Mouse (Mus musculus): ENCODE measurements at regions not wholly inside any gene's neighbourhood (a gene's known extent, or its start where the extent isn't known, plus 50 kb on each side); places are given as distances from the start of the nearest gene placed in this dataset.

DNA sequence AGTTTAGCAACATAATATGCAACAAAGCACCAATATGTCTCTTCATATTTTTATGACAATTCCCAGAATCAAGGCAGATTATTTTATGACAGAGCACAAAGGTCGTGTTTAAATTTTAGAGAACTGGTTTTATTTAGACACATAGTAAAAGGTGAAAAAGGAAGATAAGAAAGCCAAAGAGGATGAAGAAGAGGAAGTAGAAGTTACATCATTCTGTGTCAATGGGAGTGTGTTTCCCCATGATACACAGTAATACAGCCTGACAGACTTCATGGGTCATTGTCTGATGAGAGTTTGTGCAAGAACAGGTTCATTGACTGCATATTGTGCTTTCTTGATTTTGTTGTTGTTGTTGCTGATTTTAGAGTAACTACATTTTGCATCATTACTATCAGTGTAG, 1053.7 kb upstream of the Adgrl3 start:
- no peaks in the 10 kb centered on the region for H3K27me3 ChIP-seq
- H3K27ac ChIP-seq, result no peak overlapping the region
- no peaks in the 10 kb centered on the region for H3K9me3 ChIP-seq (replicated peaks)
- no peak overlapping the region for H3K9ac ChIP-seq
- no peaks in the 10 kb centered on the region for H3K4me1 ChIP-seq
- no peaks in the 10 kb centered on the region for H3K36me3 ChIP-seq
- ATAC-seq (ENCODE audit: low FRiP score), result no peak
- no peak overlapping the region for H3K4me3 ChIP-seq
- 78% methylated on average over 1 of the region's 1 CpGs for WGBS
- no peak overlapping the region for H3K4me2 ChIP-seq (replicated peaks)

DNA sequence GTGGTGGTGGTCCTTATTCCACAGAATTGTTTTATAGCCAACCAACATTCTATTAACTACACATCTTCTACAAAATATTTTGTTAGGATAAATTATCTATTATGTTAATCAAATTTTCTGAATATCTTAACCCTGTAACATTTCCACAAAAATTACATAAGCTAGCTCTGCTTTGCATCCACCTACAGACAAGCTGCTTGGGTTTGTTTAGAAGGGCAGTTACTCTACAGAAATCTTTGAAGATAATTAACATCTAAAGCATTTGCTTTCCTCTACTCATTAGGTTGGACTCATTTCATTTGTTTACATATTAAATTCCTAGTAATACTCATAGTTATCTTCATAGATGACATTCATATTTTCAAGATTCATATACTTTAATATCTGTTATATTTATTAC, 1014.5 kb upstream of the Adgrl3 start:
- Histone ChIP-seq H3K27ac (no peak overlapping the region), H3K27me3 (no peaks in the 10 kb centered on the region), H3K4me2 (replicated peaks) (no peak overlapping the region), H3K9ac (no peak overlapping the region), H3K36me3 (no peaks in the 10 kb centered on the region), H3K4me1 (no peaks in the 10 kb centered on the region), H3K9me3 (replicated peaks) (no peaks in the 10 kb centered on the region), H3K4me3 (no peak overlapping the region)
- ATAC-seq (ENCODE audit: low FRiP score), result no peak

DNA sequence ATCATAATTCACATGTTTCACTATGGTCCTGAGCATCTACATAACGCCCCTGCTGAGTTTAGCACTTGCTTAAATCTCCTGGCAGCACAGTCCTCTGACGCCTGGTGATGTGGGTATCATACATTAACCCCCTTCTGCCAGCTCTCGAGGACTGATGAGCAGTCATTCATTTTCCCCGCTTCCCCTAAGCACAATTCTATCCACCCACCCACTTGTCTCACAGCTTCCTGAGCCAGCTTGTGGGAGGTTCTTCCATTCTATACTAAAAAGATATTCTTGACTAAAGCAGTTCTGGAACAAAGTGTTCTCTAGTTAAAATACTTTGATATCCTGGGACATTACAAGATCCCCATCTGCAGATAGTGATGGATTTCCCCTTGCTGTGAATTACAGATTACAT, 981.1 kb upstream of the Adgrl3 start:
- H3K4me1 ChIP-seq, result no peaks in the 10 kb centered on the region; the same call in 1 of the 2 replicates
- no peak for ATAC-seq (ENCODE audit: low FRiP score)
- WGBS, result 59% methylated on average over 4 of the region's 4 CpGs
- no peaks in the 10 kb centered on the region for H3K27me3 ChIP-seq
- H3K9ac ChIP-seq, result no peak overlapping the region
- H3K4me2 ChIP-seq (replicated peaks), result no peak overlapping the region
- H3K36me3 ChIP-seq, result no peaks in the 10 kb centered on the region
- no peak overlapping the region for H3K27ac ChIP-seq
- no peaks in the 10 kb centered on the region for H3K9me3 ChIP-seq (replicated peaks)
- no peak overlapping the region for H3K4me3 ChIP-seq

DNA sequence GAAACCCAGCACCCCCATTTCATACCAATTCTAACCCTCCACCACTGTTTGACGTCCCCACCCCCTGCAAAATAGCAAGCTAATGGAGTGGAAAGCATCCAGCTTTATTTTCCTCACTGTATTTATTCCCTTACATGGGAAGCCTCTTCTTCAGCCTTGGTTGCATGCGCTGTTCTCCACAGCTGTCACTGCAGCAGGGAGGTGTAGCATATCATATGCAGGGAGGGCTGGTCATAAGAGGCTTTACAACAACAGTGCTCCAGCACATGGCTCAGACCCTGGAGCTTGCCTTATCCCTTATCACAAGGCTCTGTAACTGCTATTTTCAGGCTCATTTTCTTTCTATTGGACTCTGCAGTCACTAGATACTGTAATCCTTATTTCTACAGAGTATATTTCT, 980.5 kb upstream of the Adgrl3 start:
- WGBS, result 62% methylated on average over 2 of the region's 2 CpGs
- Histone ChIP-seq H3K4me2 (replicated peaks) (no peak overlapping the region), H3K27me3 (no peaks in the 10 kb centered on the region), H3K27ac (no peak overlapping the region), H3K9me3 (replicated peaks) (no peaks in the 10 kb centered on the region), H3K9ac (no peak overlapping the region), H3K36me3 (no peaks in the 10 kb centered on the region), H3K4me1 (no peaks in the 10 kb centered on the region; the same call in 1 of the 2 replicates), H3K4me3 (no peak overlapping the region)
- peak; percentile 22; the same call in 1 of the 2 replicates for ATAC-seq (ENCODE audit: low FRiP score)
